Mouse (Mus musculus) megakaryocyte progenitor cell, adult 5-6 weeks (primary cell): ENCODE measurements around the gene Necab2. TPM values are rescaled to one million over a fixed set of nuclear protein-coding genes. Genes with fewer than 3 reads are reported as not detected.
A peak's percentile ranks its signal among the peaks of the same experiment; 100 is the strongest.

ENCODE experiments used
- ATAC-seq: replicated peaks from 2 replicates; pipeline ENCODE4 v1.8.0; 2016; ENCODE audit warnings: mild to moderate bottlenecking, moderate TSS enrichment, inconsistent platforms; ENCODE audit not compliant: poor library complexity
- total RNA-seq, 2 experiments: library from RNA; stranded (forward) in 1 of 2; stranded (reverse) in 1 of 2; fragments of 157-497, 149-512 nt in 1 of 2; fragments of 200-1000 nt in 1 of 2; gene quantifications; 2 replicates each; pipeline versions ENCODE4 v1.2.3 to v1.2.4; 2015 to 2017

The Necab2 gene
- total RNA-seq, 2 experiments from 2014 or later: not detected

DNA sequence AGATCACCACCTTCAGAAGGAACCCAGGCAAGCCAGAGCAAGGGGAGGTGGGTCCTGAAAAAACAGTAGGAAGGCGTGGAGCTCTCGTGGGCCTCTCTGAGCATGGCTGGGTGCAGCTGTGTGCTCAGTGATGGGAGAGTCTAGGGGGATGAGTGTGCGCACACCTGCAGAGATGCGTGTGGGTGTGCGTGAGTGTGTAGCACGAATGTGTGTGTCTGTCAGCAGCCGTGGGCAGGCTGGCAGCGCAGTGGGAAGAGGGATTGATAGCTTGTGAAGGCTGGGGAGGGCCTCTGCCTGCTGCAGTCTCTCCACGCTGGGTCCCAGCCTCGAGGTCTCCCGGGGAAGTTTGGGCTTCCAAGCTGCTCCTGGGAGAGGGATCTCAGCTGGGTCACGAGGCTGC is 3.1 kb downstream of the Necab2 start:
- no peak for ATAC-seq

DNA sequence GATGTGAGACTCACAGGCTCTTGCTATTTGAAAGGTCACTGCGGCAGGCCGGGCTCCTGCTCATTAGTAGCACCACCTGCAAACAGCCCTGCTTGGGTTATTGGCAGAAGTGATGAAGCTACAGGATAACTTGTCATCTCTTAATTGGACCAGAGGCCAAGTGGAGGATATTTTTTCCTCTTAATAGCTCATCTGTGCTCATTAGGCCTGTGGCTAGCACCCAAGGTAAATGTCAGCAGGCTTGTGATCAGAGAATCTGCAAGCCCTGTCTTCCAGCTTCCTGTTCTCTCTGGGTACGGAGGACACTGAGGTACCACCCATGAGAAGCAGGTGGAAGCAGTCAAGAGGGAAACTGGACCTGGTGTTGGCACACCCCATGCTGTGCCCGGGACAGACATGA is 4.6 kb downstream of the Necab2 start:
- no peak for ATAC-seq

- no peak for ATAC-seq
Measured at GRCm38 (mm10) chr8:119452919-119453318, 6.4 kb downstream of the Necab2 start.

- no peak for ATAC-seq
Measured at GRCm38 (mm10) chr8:119456045-119456444, 9.5 kb downstream of the Necab2 start.

GRCm38 (mm10) chr8:119459724-119460123 is 13.2 kb downstream of the Necab2 start:
- ATAC-seq: peak; percentile 46

- no peak for ATAC-seq
Measured at GRCm38 (mm10) chr8:119461356-119461755, 14.8 kb downstream of the Necab2 start.

DNA sequence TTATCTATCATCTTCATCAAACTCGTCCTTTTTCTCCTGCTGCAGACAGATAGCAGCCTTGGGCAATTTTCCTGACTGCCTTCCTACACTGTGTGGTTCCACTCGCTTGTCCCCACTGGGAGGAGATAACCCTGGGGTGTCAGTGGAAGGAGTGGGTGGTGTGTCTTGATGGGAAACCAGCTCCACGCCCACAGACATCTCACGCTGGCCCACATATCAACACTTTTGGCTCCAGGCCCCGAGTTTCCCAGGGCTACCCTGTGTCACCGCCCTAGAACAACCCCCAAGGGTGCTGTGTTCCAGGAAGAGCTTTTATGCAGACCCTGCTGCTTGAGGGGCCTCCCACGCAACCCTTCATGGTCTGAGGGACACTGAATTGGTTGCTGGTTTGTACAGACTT is 17.2 kb downstream of the Necab2 start:
- ATAC-seq: no peak

DNA sequence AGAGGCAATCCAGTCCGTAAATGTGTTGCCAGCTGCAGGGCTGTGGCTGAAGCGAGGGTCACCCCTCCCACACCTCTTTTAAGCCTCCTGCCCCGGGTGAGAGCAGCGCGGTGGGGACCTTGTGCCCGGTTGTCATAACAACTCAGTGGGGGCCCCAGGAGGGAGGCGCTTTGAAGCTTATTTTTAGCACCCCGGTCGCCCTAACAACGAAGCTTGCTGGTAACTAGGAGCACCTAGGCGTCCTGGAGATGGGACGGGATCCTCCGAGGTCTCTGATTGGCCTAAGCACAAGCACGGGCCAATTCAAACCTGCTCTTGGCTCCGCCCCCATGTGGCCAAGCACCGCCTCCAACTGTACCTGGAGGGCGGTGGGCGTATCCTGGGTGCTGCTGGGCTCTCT is 19.6 kb downstream of the Necab2 start:
- no peak for ATAC-seq

DNA sequence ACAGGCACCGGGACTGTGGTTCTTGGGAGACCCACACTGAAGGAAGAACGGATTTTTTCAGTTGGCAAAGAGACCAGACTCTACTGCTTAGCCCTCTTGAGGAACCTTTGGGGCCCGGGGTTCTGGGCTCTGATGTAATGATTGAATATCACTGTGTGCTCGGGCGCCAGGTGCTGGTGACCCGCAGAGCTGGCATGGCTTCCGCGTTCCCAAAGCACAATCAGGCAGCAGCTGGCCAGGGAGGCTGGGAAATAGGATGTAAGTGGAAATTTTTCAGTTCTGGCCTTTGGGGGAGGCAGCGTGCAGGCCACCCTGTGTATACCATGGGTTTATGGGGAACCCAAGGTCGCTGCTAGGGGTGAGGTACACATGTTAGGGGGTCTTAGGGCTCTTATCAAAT is 20.3 kb downstream of the Necab2 start:
- ATAC-seq: no peak

DNA sequence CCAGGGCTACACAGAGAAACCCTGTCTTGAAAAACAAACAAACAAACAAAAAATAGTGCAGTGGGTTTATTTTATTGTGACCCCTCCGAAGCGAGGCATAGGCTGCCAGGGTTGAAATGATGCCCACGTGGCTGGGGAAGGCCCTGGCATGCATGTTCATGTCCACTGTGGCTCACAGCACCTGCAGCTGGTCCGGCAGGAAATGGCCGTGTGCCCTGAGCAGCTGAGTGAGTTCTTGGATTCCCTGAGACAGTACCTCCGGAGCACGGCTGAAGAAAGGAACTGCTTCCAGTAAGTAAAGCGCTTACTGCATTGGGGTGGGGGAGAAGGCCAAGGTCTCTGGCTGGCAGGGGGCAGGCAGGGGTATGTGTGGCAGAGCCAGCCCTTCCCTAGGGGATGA is 21.6 kb downstream of the Necab2 start:
- ATAC-seq: no peak

DNA sequence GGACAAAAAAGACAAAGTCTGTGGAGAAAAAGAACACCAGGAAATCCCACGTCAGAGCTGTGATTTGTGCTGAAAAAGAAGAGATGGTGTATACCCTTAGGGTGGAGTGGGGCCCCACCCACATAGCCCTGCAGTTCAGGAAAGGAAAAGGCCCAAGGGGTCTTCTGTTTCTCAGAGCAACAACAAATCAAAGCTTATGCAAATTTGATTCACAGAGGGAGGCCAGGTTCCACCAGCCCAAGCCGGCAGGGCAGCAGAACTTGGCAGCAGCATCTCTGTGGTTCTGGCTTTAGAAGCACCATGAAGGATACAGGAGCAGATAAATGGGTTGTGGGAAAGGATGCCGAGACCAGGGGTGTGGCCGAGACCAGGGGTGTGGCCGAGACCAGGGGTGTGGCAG is 32.2 kb downstream of the Necab2 start:
- no peak for ATAC-seq

GRCm38 (mm10) chr8:119484145-119484896 is 37.8 kb downstream of the Necab2 start:
- ATAC-seq: no peak

- no peak for ATAC-seq
Measured at GRCm38 (mm10) chr8:119487093-119487492, 40.6 kb downstream of the Necab2 start.

DNA sequence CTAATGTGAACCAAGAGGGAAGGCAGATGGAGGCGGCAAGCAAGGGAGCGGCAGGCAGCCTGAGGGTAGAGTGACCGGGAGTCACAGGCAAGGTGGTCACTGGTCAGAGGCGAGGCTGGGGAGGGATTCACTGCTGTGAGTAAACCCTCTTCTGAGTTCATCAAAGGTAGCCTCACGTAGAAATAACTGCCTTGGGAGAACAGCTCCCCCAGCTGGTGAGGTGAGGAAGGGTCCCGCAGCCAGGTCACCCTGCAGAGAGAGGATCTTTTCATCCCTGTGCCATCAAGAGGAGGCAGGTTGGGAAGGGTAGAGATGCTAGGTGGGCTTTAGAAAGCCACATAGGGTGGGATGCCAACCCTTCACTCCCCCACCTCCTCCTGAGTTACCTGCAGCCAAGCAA is 50.3 kb downstream of the Necab2 start:
- ATAC-seq: peak; percentile 83

DNA sequence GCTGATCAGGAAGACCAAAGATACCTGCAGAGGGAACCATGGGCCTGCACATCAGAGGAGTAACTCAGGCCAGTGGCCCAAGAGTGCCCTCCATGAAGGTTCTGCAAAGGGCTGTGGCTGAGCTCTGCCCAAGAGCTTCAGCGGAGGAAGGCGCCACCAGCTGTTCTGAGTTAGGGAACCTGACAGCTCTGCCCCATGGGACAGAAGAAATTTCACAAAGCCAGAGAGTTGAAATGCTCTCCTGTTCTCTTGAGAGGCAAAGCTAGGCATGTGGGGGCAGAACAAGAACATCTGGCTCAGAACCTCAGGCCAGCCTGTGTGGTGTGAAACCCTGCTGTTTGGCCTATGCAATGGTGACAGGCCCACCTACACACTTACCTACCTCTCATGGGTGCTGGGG is 53.3 kb downstream of the Necab2 start:
- no peak for ATAC-seq

GRCm38 (mm10) chr8:119501598-119501997 is 55.1 kb downstream of the Necab2 start, which contains the start of gene Slc38a8:
Gene Slc38a8, minus strand, starts transcription at chr8:119501698.
- ATAC-seq: no peak

DNA sequence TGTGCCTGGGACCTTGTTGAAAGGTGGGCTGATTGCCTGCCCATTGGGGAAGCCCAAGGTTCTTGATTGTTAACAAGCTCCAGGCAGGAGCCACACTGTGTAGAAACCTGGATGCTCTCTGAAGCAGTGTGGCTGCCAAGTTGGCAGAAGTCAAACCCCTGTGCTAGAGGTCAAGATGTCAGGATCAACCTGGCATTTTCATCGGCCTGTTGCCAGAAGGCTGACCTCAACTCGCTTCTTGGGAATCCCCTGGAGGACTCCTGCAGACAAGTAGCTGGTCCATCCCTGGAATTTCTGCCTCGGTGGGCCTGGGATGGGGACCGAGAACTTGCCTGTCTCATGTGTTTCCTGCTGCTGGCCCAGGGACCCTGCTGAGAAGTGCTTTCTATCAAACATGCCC is 55.6 kb downstream of the Necab2 start:
- no peak for ATAC-seq

DNA sequence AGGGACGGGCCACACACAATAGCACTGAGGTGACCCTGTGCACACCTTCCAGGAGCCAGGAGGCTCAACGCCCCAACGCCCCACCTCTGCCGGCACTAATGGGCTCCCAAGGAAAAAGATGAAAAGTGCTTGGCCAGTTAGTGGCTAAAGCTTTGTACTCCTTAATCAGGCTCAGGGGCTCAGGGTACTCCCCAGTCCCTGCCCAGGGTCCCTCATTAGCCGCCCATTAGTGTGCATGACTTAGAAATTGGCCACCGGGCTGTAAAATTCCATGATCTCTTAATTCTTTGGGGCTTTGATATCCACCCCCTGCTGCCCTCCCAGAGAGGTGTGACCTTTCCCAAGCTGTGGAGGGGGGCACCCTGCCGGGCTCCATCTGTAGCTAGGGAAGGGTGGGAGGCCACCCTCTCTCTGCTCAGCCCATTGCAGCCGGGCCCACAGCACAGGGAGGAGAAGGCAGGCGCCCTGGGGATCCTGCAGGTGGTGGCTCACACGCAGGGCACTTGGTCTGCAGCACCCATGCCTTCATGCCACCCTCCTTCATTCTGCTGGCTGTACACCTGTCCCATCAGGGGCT is 56.8 kb downstream of the Necab2 start:
- no peak for ATAC-seq

- ATAC-seq: 0 out of 2 replicates have a peak, but pooled peaks have one; percentile 14
Measured at GRCm38 (mm10) chr8:119505488-119505887, 59.0 kb downstream of the Necab2 start.

DNA sequence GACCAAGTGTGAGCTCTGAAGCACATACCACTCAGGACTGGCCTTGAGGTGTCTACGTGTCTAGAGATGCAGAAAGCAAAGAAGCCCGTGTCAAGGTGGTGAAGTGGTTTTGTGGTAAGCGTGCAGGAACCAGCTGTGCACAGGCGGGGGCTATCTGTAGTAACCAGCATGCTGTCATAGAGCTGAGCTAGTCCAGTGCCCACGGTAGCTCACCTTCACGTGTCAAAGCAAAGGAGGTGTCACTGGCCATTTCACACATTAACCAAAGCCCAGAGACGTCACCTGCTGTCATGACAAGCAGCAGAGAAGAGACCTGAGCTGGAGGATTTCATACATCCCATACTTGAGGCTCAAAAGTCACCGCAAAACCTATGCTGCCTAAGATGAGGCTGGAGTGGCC is 59.6 kb downstream of the Necab2 start:
- ATAC-seq: no peak; the same call in 1 of the 2 replicates

DNA sequence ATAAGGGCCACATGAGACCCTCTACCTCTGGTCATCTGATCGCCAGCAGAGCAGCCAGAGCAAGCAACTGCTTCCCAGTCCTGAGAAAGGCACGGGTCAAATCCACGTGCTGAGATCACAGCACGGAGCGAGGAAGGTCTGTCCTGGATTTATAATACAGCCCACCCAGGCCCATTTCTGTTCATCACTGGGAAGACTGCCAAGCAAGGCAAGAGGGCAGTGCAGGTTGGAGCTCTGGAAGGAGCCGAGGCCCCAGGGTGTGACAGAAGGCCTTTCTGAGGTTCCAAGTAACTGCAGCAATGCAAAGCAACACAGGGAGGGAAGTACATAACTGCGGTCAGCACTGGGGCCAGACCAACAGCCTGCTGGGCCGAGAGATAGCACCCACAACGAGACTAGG is 64.0 kb downstream of the Necab2 start:
- no peak for ATAC-seq

GRCm38 (mm10) chr8:119511722-119512121 is 65.2 kb downstream of the Necab2 start:
- peak; percentile 68 for ATAC-seq

DNA sequence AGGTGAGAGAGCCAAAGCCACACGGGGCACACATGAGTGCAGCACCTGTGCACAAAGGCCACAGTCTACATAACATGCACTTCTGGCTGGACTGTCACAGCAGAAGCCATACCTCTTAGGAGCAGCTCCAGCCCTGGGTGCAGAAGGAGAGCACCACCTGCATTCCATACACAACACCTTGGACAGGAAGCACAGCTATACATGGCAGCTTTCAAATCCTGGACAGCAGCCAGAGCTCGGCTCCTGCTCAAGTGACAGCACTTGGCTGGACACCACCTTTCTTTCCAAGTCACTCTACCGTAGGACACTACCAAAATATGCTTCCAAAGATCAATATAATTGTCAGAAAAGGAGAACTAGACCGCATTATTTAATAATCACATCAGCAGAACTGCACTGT is 66.9 kb downstream of the Necab2 start:
- ATAC-seq: no peak
